Mouse (Mus musculus) thymus, adult 2 months (tissue): ENCODE results near the gene Ntrk3. TPM values are rescaled to one million over a fixed set of nuclear protein-coding genes. Genes with fewer than 3 reads are reported as not detected.

Source experiments
- DNase-seq: peaks from one replicate; pipeline ENCODE4 v3.0.0; 2021
- H3K27ac ChIP-seq: fragments of 200-500 bp; 2 replicates; pipeline ENCODE4 v1.5.1; 2012; ENCODE audit warnings: low read length, control low read depth; ENCODE audit not compliant: control insufficient read depth, insufficient read depth
- H3K27me3 ChIP-seq: fragments of 200-500 bp; 2 replicates; pipeline ENCODE4 v1.6.1; 2012; ENCODE audit warnings: mild to moderate bottlenecking, low read length, moderate library complexity, mixed read lengths; ENCODE audit not compliant: control insufficient read depth, insufficient read depth
- H3K36me3 ChIP-seq: fragments of 200-500 bp; 2 replicates; pipeline ENCODE4 v1.6.1; 2012; ENCODE audit warnings: mild to moderate bottlenecking, low read length, moderate library complexity; ENCODE audit not compliant: control insufficient read depth, insufficient read depth
- H3K4me1 ChIP-seq: fragments of 200-500 bp; replicated peaks from 2 replicates; pipeline ENCODE4 v1.6.1; 2012; ENCODE audit warnings: low read length; ENCODE audit not compliant: control insufficient read depth, insufficient read depth
- H3K4me3 ChIP-seq: fragments of 200-500 bp; 2 replicates; pipeline ENCODE4 v1.5.1; 2012; ENCODE audit warnings: mild to moderate bottlenecking, low read length, control low read depth, moderate library complexity; ENCODE audit not compliant: control insufficient read depth, insufficient read depth
- CTCF ChIP-seq: fragments of 200-500 bp; IDR thresholded peaks from 2 replicates; pipeline ENCODE4 v1.5.1; 2012; ENCODE audit warnings: mild to moderate bottlenecking, control low read depth, low read length, moderate library complexity, borderline replicate concordance; ENCODE audit not compliant: control insufficient read depth, poor library complexity, insufficient read depth; ENCODE audit errors: extremely low read depth
- POLR2A ChIP-seq: fragments of 200-500 bp; IDR thresholded peaks from 2 replicates; pipeline ENCODE4 v1.6.1; 2012; ENCODE audit warnings: mild to moderate bottlenecking, low read length, control low read depth, moderate library complexity; ENCODE audit not compliant: control insufficient read depth, poor library complexity, insufficient read depth; ENCODE audit errors: extremely low read depth
- WGBS: fragments of 180-500 bp; shearing (Covaris S2); methylation state at CpG from one replicate; pipeline ENCODE4 v1.1.7; 2018; 5-methylcytosine and 5-hydroxymethylcytosine counted together
- polyA plus RNA-seq: library from polyadenylated mRNA; depleted of rRNA; stranded (reverse); fragments of >200 nt; gene quantifications from 2 replicates; pipeline ENCODE4 v1.2.3, GENCODE M21; 2012

Gene Ntrk3
- polyA plus RNA-seq, 1 experiment = 54.7 TPM

DNA sequence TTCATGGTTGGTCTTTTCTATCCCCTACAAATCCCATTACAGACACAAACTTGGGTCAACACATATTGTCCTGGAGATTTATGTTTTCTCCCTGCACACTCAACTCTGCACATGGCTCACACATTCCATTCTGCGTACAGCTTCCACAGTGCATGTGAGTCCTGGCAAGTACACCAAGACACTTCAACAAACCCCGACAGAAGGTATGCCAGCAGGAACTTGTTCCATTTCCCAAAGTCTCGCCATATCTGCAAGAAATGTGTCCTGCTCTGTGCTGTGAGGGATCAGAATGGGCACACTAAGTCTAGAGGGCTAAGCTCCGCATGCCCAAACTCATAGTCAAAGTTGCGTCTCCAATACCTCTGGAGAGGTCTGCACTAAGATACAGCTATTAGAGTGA lies 358.0 kb downstream of the Ntrk3 start:
- Histone ChIP-seq H3K36me3 (no peaks in the 10 kb centered on the region), H3K4me3 (no peak overlapping the region), H3K27ac (no peak overlapping the region), H3K4me1 (no peaks in the 10 kb centered on the region), H3K27me3 (no peaks in the 10 kb centered on the region)
- DNase-seq = no peak
- 95% methylated on average over 5 of the region's 5 CpGs for WGBS
- TF ChIP-seq POLR2A (no peak), CTCF (no peak)

DNA sequence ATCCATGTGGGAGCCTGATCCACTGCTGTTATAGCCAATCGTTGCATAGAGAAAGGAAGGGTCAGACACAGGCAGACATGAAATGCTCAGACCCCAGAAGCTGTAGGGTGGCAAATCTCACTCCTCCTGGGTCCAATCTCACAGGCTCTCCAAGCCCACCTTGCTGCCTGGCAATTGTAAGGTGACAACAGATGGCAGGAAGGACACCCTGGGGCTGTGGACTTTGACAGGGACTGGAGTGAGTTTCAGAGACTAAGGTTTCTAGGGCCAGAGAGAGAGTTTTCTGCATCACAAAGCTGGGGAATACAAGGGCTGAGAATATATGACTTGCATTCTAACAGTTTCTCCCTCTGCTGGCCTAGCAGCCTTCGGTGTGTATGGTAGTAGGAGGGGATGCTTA lies 359.5 kb downstream of the Ntrk3 start:
- TF ChIP-seq POLR2A = no peak
- no peak for TF ChIP-seq CTCF
- no peaks in the 10 kb centered on the region for H3K4me1 ChIP-seq
- no peak overlapping the region for H3K27ac ChIP-seq
- DNase-seq = no peak
- H3K27me3 ChIP-seq = no peaks in the 10 kb centered on the region
- no peak overlapping the region for H3K4me3 ChIP-seq
- H3K36me3 ChIP-seq = no peaks in the 10 kb centered on the region
- WGBS = 88% methylated on average over 2 of the region's 2 CpGs

DNA sequence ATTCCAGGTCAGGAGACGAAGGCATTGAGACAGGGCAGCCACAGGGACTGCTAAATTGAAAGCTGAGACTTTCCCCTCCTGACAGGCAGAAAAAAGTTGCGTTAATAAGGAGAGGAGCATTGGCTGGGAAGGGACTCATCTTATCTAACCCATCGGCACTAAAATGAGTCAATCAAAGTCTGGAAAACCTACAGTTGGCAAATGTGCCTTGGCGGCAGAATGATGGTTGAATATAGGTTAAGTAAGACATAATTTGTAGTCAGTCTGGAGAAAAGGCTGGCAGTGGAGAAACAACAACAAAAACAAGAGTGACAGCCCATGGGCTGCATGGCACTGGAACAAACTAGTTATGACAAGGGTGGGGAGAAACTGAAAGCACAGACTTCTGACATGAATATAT lies 360.9 kb downstream of the Ntrk3 start:
- TF ChIP-seq POLR2A = no peak
- no peak for TF ChIP-seq CTCF
- WGBS = 82% methylated on average over 4 of the region's 4 CpGs

DNA sequence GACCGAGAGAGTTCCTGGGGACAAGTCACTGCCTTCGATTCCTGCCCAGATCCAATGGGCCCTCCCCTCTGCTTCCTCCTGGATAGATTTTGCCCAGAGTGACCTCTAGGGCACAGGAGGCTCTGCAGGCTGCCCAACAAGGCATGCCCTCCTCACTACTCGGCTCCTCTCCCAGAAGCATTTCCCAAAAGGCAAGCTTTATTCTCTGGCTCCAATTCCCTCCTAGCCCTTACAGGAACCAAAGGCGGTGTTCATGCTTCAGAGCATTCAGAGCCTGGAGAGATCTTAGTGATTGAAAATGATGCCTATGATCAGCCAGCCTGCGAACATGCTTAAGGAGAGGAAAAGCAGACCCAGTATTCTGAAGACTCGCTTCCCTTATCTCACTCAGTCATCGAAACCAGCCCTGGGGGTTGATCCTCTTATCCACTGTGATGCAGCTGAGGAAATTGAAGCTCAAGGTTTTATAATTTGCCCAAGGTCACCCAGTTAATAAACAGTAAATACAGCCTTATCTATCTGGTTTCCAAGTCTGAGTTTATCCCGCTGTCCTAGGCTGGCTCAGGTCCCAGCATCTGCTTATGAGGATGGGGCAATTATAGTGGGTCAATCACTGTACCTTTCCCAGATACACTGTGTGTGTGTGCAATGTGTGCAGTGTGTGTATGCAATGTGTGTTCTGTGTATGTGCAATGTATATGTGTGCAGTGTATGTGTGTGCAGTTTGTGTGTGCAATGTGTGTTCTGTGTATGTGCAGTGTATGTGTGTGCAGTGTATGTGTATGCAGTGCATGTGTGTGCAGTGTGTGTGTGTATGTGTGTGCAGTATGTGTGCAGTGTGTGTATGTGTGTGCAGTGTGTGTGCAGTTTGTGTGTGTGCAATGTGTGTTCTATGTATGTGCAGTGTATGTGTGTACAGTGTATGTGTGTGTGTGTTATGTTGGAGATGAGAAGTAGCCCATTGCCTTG lies 376.2 kb downstream of the Ntrk3 start:
- WGBS = 90% methylated on average over 8 of the region's 8 CpGs
- H3K4me3 ChIP-seq = no peak overlapping the region
- no peak for DNase-seq
- no peaks in the 10 kb centered on the region for H3K27me3 ChIP-seq
- no peaks in the 10 kb centered on the region for H3K36me3 ChIP-seq
- no peak overlapping the region for H3K27ac ChIP-seq
- TF ChIP-seq CTCF (no peak), POLR2A (no peak)
- no peaks in the 10 kb centered on the region for H3K4me1 ChIP-seq

More for the DNA sequence above, 360.9 kb downstream of the Ntrk3 start:
- Histone ChIP-seq H3K27me3 (no peaks in the 10 kb centered on the region), H3K4me1 (no peaks in the 10 kb centered on the region), H3K27ac (no peak overlapping the region), H3K4me3 (no peak overlapping the region), H3K36me3 (no peaks in the 10 kb centered on the region)
- DNase-seq = no peak

DNA sequence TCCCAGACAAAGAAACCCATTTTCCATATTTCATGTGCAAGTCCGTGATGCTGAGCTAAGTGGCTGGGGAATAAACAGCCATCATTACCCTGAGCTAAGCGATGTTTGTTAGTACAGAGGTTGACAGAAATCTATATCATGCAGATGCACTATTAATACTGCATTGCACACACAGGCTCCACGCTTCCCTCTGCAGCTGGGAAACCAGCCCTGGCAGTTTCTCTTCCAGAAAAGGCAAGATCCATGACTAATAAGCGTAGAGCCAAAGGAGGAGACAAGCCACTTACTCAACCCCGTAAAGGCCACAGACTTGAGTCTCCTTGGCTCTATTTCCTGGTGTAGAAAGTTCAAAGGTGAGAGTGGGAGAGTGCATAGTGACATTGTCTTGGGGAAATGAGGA lies 390.3 kb downstream of the Ntrk3 start:
- Histone ChIP-seq H3K36me3 (no peaks in the 10 kb centered on the region), H3K27ac (no peak overlapping the region), H3K27me3 (no peaks in the 10 kb centered on the region), H3K4me3 (no peak overlapping the region), H3K4me1 (no peaks in the 10 kb centered on the region)
- DNase-seq = no peak
- TF ChIP-seq CTCF = no peak
- 86% methylated on average over 5 of the region's 5 CpGs for WGBS

DNA sequence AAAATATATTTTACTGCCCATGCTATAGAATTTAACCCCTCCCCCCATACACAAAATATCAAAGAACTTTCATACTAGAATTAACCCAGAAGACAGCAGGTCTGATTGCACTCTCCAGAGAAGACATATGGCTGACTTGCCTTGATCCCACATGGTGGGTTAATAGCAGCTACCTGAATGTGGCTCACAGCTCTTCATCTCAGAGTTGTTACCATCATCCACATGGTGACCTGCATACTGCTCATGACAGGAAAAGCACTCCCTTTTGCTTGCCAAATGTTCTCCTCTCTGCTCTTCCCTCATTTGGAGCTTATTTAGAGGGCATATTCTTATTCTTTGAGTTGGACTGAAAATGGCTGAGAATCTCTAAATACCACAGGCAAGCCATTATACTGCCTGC lies 404.4 kb downstream of the Ntrk3 start:
- no peaks in the 10 kb centered on the region for H3K36me3 ChIP-seq
- H3K4me3 ChIP-seq = no peak overlapping the region
- no peak for TF ChIP-seq CTCF
- TF ChIP-seq POLR2A = no peak
- H3K27me3 ChIP-seq = no peaks in the 10 kb centered on the region
- DNase-seq = no peak
- no peaks in the 10 kb centered on the region for H3K4me1 ChIP-seq
- H3K27ac ChIP-seq = no peak overlapping the region
